Mouse (Mus musculus) spleen, adult 2 months (tissue): ENCODE measurements at regions not wholly inside any gene's neighbourhood (a gene's known extent, or its start where the extent isn't known, plus 50 kb on each side); places are given as distances from the start of the nearest gene placed in this dataset.

Experiments
- CTCF ChIP-seq: fragments of 200-500 bp; IDR thresholded peaks from 2 replicates; pipeline ENCODE4 v1.5.1; 2011; ENCODE audit warnings: mild to moderate bottlenecking, inconsistent platforms; ENCODE audit not compliant: insufficient read depth, insufficient read length, insufficient replicate concordance; ENCODE audit errors: extremely low read depth
- POLR2A ChIP-seq: fragments of 200-500 bp; IDR thresholded peaks from 2 replicates; pipeline ENCODE4 v1.6.1; 2011; ENCODE audit warnings: low read depth, low read length, inconsistent platforms

DNA sequence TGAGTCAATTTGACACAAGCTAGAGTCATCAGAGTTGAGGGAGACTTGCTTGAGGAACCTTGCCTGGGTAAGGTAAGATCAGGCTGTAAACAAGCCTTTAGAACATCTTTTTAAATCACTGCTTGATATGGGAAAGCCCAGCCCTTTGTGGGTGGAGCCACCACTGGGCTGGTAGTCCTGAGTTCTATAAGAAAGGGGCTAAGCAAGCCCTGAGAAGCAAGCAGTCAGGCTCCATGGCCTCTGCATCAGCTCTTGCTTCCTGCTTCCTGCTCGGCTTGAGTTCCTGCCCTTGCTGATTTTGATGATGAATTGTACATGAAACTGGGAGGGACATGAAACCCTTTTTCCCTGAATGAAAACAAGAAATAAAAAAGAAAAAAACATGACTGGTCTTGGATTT, 496.4 kb upstream of the Cdh11 start:
- TF ChIP-seq POLR2A (no peak), CTCF (no peak)
